Mouse (Mus musculus): ENCODE results near the gene Timp2. TPM values are rescaled to one million over a fixed set of nuclear protein-coding genes. Genes with fewer than 3 reads are reported as not detected.
A peak's percentile ranks its signal among the peaks of the same experiment; 100 is the strongest.
"Not testable (repeated sequence)": the region's sequence is repeated elsewhere in the genome, so short reads cannot be mapped to it uniquely, and the experiment has no call there.

Gene Timp2
- polyA plus RNA-seq, 1 experiment: 186 TPM

DNA sequence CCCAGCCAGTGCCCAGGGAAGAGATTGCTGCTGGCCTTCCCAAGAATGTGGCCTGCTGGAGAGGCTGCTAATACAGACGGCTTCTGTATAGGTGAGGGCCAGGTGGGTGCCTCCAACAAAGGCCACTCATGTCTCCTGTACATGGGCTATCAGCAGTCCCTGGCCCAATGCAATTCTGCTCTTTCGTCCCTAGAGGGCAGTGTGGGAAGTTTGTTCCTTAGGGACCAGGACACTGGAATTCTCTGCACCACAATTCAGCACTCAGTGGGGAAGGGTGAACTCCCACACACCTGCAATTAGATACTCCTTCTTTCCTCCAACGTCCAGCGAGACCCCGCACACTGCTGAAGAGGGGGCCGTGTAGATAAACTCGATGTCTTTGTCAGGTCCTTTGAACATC is 38.4 kb downstream of the Timp2 start:
- no peak for TF ChIP-seq POLR2A (IDR thresholded peaks at IDR 0.05; ENCODE audit: extremely low read depth, insufficient read depth, low read length)
- peak; percentile 93 for TF ChIP-seq CTCF (IDR thresholded peaks at IDR 0.05; ENCODE audit: extremely low read depth, insufficient read depth, low read length)
- H3K27ac ChIP-seq (ENCODE audit: insufficient read depth, low read length): no peak overlapping the region
- H3K4me1 ChIP-seq (ENCODE audit: control insufficient read depth, insufficient read depth, low read length): peaks cover 5% of the 10 kb centered on the region
- H3K4me3 ChIP-seq (ENCODE audit: insufficient read depth, low read length): no peak overlapping the region

- TF ChIP-seq CTCF (IDR thresholded peaks at IDR 0.05; ENCODE audit: extremely low read depth, insufficient read depth, low read length): no peak
- no peak for TF ChIP-seq POLR2A (IDR thresholded peaks at IDR 0.05; ENCODE audit: extremely low read depth, insufficient read depth, low read length)
- H3K27ac ChIP-seq (ENCODE audit: insufficient read depth, low read length): no peak overlapping the region
- no peak overlapping the region for H3K4me3 ChIP-seq (ENCODE audit: insufficient read depth, low read length)
- peaks cover under 1% of the 10 kb centered on the region for H3K4me1 ChIP-seq (ENCODE audit: control insufficient read depth, insufficient read depth, low read length)
Observed at GRCm38 (mm10) chr11:118316231-118316806, 39.2 kb downstream of the Timp2 start.

GRCm38 (mm10) chr11:118312132-118312723 is 43.3 kb downstream of the Timp2 start:
- TF ChIP-seq CTCF (IDR thresholded peaks at IDR 0.05; ENCODE audit: extremely low read depth, insufficient read depth, low read length) (no peak), POLR2A (IDR thresholded peaks at IDR 0.05; ENCODE audit: extremely low read depth, insufficient read depth, low read length) (no peak)
- H3K4me1 ChIP-seq (ENCODE audit: control insufficient read depth, insufficient read depth, low read length): no peaks in the 10 kb centered on the region
- H3K4me3 ChIP-seq (ENCODE audit: insufficient read depth, low read length): no peak overlapping the region
- no peak overlapping the region for H3K27ac ChIP-seq (ENCODE audit: insufficient read depth, low read length)

DNA sequence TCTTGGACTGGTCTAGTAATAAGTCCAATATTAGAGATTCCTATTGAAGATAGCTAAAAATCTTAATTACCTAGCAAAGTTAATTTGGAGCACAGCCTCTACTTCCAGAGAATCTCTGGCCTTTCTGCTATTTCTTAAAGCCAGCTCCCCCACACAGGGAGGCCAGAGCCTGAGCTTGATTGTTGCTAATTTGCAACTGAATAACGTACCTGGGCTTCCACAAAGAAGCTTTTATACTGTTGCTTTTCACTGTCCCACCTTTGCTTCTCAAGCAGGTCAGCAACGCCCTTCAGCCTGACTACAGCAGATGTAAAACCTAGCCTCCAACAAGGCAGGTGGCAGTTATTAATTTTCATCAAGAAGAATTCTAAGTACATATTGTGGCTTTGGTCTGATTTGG is 47.6 kb downstream of the Timp2 start:
- not testable (repeated sequence) for H3K4me1 ChIP-seq (ENCODE audit: control insufficient read depth, insufficient read depth, low read length); H3K27ac ChIP-seq (ENCODE audit: insufficient read depth, low read length); H3K4me3 ChIP-seq (ENCODE audit: insufficient read depth, low read length)

DNA sequence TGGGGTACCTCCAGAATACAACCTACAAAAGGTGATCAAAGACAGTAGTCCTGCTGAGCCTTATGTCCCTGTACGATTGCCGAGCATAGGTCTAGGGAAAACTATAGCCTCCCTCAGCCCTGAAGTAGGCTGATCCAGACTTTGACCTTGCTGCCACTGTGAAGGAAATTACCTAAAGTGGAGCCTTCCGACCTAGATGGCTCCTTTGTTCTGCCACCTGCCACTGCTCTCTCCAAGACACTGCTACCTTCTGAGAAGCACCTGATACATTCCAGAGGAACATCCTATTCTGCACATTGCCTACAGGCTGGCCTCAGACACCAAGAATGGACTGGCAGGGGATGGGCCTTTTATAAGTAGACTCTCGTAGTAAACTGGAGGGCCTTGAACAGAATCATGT is 51.6 kb downstream of the Timp2 start:
- H3K27ac ChIP-seq (ENCODE audit: insufficient read depth, low read length); H3K4me1 ChIP-seq (ENCODE audit: control insufficient read depth, insufficient read depth, low read length); H3K4me3 ChIP-seq (ENCODE audit: insufficient read depth, low read length): not testable (repeated sequence)

DNA sequence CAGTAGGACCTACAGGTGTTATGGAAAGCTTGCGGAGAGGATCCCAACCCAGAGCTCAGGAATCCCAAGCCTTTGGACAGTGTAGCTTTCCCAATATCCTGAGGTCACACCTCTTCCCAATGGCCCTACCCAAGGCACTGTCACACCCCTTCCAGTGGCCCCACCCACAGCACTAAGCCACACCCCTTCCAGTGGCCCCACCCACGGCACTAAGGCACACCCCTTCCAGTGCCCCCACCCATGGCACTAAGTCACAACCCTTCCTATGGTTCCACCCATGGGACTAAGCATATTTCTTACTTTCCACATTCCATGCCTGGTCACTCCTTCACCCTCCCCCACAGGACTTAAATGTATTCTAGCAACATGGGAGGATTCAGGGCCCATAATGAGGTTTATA is 56.7 kb downstream of the Timp2 start:
- Histone ChIP-seq H3K4me1 (ENCODE audit: control insufficient read depth, insufficient read depth, low read length) (no peaks in the 10 kb centered on the region), H3K27ac (ENCODE audit: insufficient read depth, low read length) (no peak overlapping the region), H3K4me3 (ENCODE audit: insufficient read depth, low read length) (no peak overlapping the region)
- TF ChIP-seq CTCF (IDR thresholded peaks at IDR 0.05; ENCODE audit: extremely low read depth, insufficient read depth, low read length): no peak
- TF ChIP-seq POLR2A (IDR thresholded peaks at IDR 0.05; ENCODE audit: extremely low read depth, insufficient read depth, low read length): no peak

GRCm38 (mm10) chr11:118297967-118298366 is 57.6 kb downstream of the Timp2 start:
- Histone ChIP-seq H3K4me1 (ENCODE audit: control insufficient read depth, insufficient read depth, low read length) (no peaks in the 10 kb centered on the region), H3K27ac (ENCODE audit: insufficient read depth, low read length) (no peak overlapping the region), H3K4me3 (ENCODE audit: insufficient read depth, low read length) (no peak overlapping the region)
- 0 out of 2 replicates have a peak, but pooled peaks have one; percentile 5 for TF ChIP-seq CTCF (IDR thresholded peaks at IDR 0.05; ENCODE audit: extremely low read depth, insufficient read depth, low read length)
- no peak for TF ChIP-seq POLR2A (IDR thresholded peaks at IDR 0.05; ENCODE audit: extremely low read depth, insufficient read depth, low read length)

DNA sequence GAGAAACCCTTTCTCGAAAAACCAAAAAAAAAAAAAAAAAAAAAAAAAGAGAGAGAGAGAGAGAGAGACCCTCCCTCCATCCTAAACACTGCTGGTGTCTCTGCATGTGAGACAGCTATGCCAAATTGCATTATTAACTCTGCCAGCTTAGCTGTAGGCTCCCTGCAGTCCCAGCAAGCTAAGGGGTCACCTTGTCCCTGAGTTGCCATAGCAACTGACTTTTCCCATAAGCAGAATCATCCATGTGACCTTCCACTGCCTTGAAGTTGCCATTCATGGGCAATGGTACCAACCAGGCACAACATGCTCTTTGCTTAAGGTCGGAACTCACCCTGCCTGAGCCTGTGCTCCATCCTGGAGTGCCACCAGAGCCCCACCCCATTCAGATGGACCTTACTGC is 60.5 kb downstream of the Timp2 start:
- H3K4me3 ChIP-seq (ENCODE audit: insufficient read depth, low read length): no peak overlapping the region
- H3K27ac ChIP-seq (ENCODE audit: insufficient read depth, low read length): no peak overlapping the region
- no peaks in the 10 kb centered on the region for H3K4me1 ChIP-seq (ENCODE audit: control insufficient read depth, insufficient read depth, low read length)
- no peak for TF ChIP-seq CTCF (IDR thresholded peaks at IDR 0.05; ENCODE audit: extremely low read depth, insufficient read depth, low read length)
- TF ChIP-seq POLR2A (IDR thresholded peaks at IDR 0.05; ENCODE audit: extremely low read depth, insufficient read depth, low read length): no peak

- Histone ChIP-seq H3K4me3 (ENCODE audit: insufficient read depth, low read length) (no peak overlapping the region), H3K27ac (ENCODE audit: insufficient read depth, low read length) (no peak overlapping the region), H3K4me1 (ENCODE audit: control insufficient read depth, insufficient read depth, low read length) (peaks cover 4% of the 10 kb centered on the region; the same call in 1 of the 2 replicates)
- TF ChIP-seq CTCF (IDR thresholded peaks at IDR 0.05; ENCODE audit: extremely low read depth, insufficient read depth, low read length) (no peak), POLR2A (IDR thresholded peaks at IDR 0.05; ENCODE audit: extremely low read depth, insufficient read depth, low read length) (no peak)
Observed at GRCm38 (mm10) chr11:118292671-118293070, 62.9 kb downstream of the Timp2 start.

DNA sequence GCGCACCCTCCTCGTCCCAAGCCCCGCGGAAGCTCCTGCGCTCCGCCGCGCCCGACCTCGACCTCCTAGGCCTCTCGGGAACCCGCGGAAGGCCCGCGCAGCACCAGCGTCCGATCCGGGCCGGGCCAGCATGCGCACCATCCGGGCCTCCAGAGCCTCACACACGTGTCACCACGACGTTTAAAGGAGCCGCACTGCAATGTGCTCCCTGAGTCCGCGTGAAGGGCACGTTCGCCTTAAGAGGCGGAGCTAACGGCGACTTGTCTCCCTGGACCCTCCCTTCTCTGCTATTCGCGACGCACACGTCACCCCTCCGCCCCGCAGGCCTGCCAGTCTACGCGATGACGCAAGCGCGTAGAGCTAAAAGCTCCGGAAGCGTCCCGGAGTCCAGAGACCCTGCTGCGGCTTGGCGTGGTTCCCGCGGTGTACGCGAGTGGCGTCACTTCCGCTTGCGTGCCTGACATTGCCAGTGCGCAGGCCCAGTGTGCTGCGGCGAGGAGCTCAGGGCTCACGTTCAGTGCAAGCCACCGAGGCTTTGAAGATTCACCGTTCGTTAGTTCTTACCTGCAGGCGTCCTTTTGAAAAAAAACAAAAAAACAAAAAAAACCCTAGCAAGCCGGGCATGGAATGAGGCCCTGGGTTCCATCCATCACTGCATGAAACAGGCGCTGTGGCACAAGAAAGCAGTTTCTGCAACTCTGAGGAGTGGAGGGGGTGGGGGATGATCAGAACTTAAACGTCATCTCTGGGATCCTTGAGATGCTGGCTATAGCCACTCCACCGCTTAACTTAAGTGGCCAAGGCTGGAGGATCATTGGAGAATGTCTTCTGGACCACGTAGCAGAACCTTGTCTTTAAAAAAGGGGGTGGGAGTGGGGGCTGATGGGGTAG is 65.3 kb downstream of the Timp2 start, which contains the start of gene Usp36:
Gene Usp36, minus strand, starts transcription at position 246 of the 891 bp plus-strand sequence.
- TF ChIP-seq POLR2A (IDR thresholded peaks at IDR 0.05; ENCODE audit: extremely low read depth, insufficient read depth, low read length) (peak; percentile 99), CTCF (IDR thresholded peaks at IDR 0.05; ENCODE audit: extremely low read depth, insufficient read depth, low read length) (no peak)
- Histone ChIP-seq H3K4me3 (ENCODE audit: insufficient read depth, low read length) (peak within 1 kb of the TSS; percentile 91), H3K4me1 (ENCODE audit: control insufficient read depth, insufficient read depth, low read length) (peaks cover 4% of the 10 kb centered on the region; the same call in 1 of the 2 replicates), H3K27ac (ENCODE audit: insufficient read depth, low read length) (peak within 1 kb of the TSS; percentile 22; the same call in 1 of the 2 replicates)
